Comparison of ENCODE assay signal across 9 mouse cellular contexts in genomic region chrX:102476784-102477183, GRCm38 (mm10). TPM values are rescaled to one million over a fixed set of nuclear protein-coding genes. Genes with fewer than 3 reads are reported as not detected.
A peak's percentile ranks its signal among the peaks of the same experiment; 100 is the strongest.
DNase-seq lines count a peak whose midpoint lies in the region; ATAC-seq and TF ChIP-seq lines count a peak whose summit lies in the region.
"Had no signal": no experiment of that assay in that cellular context is flagged by ENCODE, and none has a peak within 500 bp of the region (broad histone marks: within the 10 kb centered on the region; RNA-seq: fewer than 3 reads in every experiment).

No protein-coding gene starts in this region.

- no peak overlapping the region for H3K27ac ChIP-seq in hindbrain, embryonic 10.5 days
- H3K27ac ChIP-seq in hindbrain, embryonic 13.5 days, result no peak overlapping the region
- no peak overlapping the region for H3K27ac ChIP-seq in cortical plate, adult 2 months (ENCODE audit: insufficient read depth, low read length)
- H3K27ac ChIP-seq: macrophage had no signal

- no peaks in the 10 kb centered on the region for H3K9me3 ChIP-seq in hindbrain, embryonic 10.5 days
- no peaks in the 10 kb centered on the region for H3K9me3 ChIP-seq in hindbrain, embryonic 13.5 days

- H3K27me3 ChIP-seq in hindbrain, embryonic 10.5 days (ENCODE audit: insufficient read depth, poor library complexity, severe bottlenecking), result peaks cover 11% of the 10 kb centered on the region
- peaks cover 12% of the 10 kb centered on the region; the same call in 1 of the 2 replicates for H3K27me3 ChIP-seq in hindbrain, embryonic 13.5 days

- TF ChIP-seq CTCF in cortical plate, adult 2 months (IDR thresholded peaks at IDR 0.05; ENCODE audit: extremely low read depth, insufficient read depth, low read length), result peak; percentile 56

- H3K4me1 ChIP-seq in hindbrain, embryonic 10.5 days (replicated peaks), result no peaks in the 10 kb centered on the region
- H3K4me1 ChIP-seq in hindbrain, embryonic 13.5 days (replicated peaks), result no peaks in the 10 kb centered on the region
- no peaks in the 10 kb centered on the region for H3K4me1 ChIP-seq in cortical plate, adult 2 months (ENCODE audit: control insufficient read depth, insufficient read depth, low read length)

- no peak overlapping the region for H3K9ac ChIP-seq in hindbrain, embryonic 13.5 days

- H3K4me3 ChIP-seq in hindbrain, embryonic 10.5 days, result no peak overlapping the region
- no peak overlapping the region for H3K4me3 ChIP-seq in hindbrain, embryonic 13.5 days
- no peak overlapping the region for H3K4me3 ChIP-seq in cortical plate, adult 2 months (ENCODE audit: insufficient read depth, low read length)

- intact Hi-C loops in heart, postnatal 14 days (cut with DNase I), result loop anchor here (5.0 to 10.0 kb wide), 2 partner anchors 122 to 224 kb away; partner anchors contain the start of gene Cited1
- intact Hi-C loops in left cerebral cortex, postnatal 10 days (cut with DNase I), result no loop called here

- no peak for ATAC-seq in hindbrain, embryonic 13.5 days (ENCODE audit: low FRiP score)

- DNase-seq in hindbrain, embryonic 10.5 days (ENCODE audit: low spot score), result peak; percentile 61
- DNase-seq in ZHBTc4 (ENCODE audit: low read depth, low spot score), result peak; percentile 51
- DNase-seq in heart, postnatal 14 days, result peak; percentile 60 to 80
- peak; percentile 62 to 66 for DNase-seq in left cerebral cortex, postnatal 10 days (ENCODE audit: extremely low spot score in 1 of 2, low spot score in 2 of 2)
- peak; percentile 65 for DNase-seq in naive thymus-derived CD4-positive, alpha-beta T cell, adult 2 months (ENCODE audit: low read depth)
- peak; percentile 4 to 9 for DNase-seq in thymus, adult 18-20 months

- no peak for TF ChIP-seq POLR2A in cortical plate, adult 2 months (IDR thresholded peaks at IDR 0.05; ENCODE audit: extremely low read depth, insufficient read depth, low read length)

- no peak overlapping the region for H3K4me2 ChIP-seq in hindbrain, embryonic 13.5 days

- WGBS in hindbrain, embryonic 10.5 days, result 32% methylated on average over 3 of the region's 3 CpGs
- WGBS in hindbrain, embryonic 13.5 days, result 39% methylated on average over 3 of the region's 3 CpGs

- H3K36me3 ChIP-seq in hindbrain, embryonic 10.5 days, result no peaks in the 10 kb centered on the region
- H3K36me3 ChIP-seq in hindbrain, embryonic 13.5 days, result no peaks in the 10 kb centered on the region

RNA-seq across cellular contexts. Expression of gene Hdac8, which starts 28.4 kb away (rescaled TPM):
- 5.9 and 7.8 TPM in 2 replicates for polyA plus RNA-seq in hindbrain, embryonic 10.5 days (2016; fragmentation: Nextera tagmentation; extraction: Ambion mirVana)
- 10.0 and 10.7 TPM in 2 replicates for polyA plus RNA-seq in hindbrain, embryonic 13.5 days (2015; fragmentation: Nextera tagmentation; extraction: Ambion mirVana)
- polyA plus RNA-seq in cortical plate, adult 2 months (2012; rRNA removed), result 12.7 and 14.4 TPM in 2 replicates
- total RNA-seq in heart, postnatal 14 days (2021), result 1 to 10 TPM; 4.7 to 5.1 TPM
- total RNA-seq in left cerebral cortex, postnatal 10 days (2021), result 10 to 100 TPM in 1 of 2 experiments, 1 to 10 TPM in 1; 9.7 to 12.2 TPM

Comparison
In these comparisons a context has a peak if more than half of its experiments do, and no peak if none do; other contexts are left out.
1. DNase-seq: peak in every context shown above with its lines; median percentile 70 in heart, postnatal 14 days; 65 in naive thymus-derived CD4-positive, alpha-beta T cell, adult 2 months; 64 in left cerebral cortex, postnatal 10 days; 61 in hindbrain, embryonic 10.5 days; 51 in ZHBTc4; 6 in thymus, adult 18-20 months.